15 mouse cellular contexts compared by ENCODE assay signal in genomic region chr2:14725437-14725836, GRCm38 (mm10).
"Had no signal": no experiment of that assay in that cellular context is flagged by ENCODE, and none has a peak within 500 bp of the region (broad histone marks: within the 10 kb centered on the region; RNA-seq: fewer than 3 reads in every experiment).

No protein-coding gene starts in this region.

- H3K36me3 ChIP-seq: neural tube, embryonic 15.5 days; stomach, embryonic 15.5 days had no signal

- H3K4me1 ChIP-seq: neural tube, embryonic 15.5 days; stomach, embryonic 15.5 days had no signal

- H3K4me2 ChIP-seq: neural tube, embryonic 15.5 days; stomach, embryonic 15.5 days had no signal

- DNase-seq: retina, postnatal 1 day; right cerebral cortex, adult 18-20 months; right cerebral cortex, postnatal 14 days; right cerebral cortex, postnatal 25 days; right cerebral cortex, postnatal 4 days; spleen, adult 18-20 months; thymus, adult 18-20 months; thymus, adult 2 months; thymus, postnatal 14 days; thymus, postnatal 25 days; thymus, postnatal 36 days; thymus, postnatal 4 days had no signal

- H3K27me3 ChIP-seq: neural tube, embryonic 15.5 days; stomach, embryonic 15.5 days had no signal

- H3K9ac ChIP-seq: neural tube, embryonic 15.5 days; stomach, embryonic 15.5 days had no signal

- H3K27ac ChIP-seq: neural tube, embryonic 15.5 days; stomach, embryonic 15.5 days; stomach, postnatal 0 days had no signal

- H3K4me3 ChIP-seq: neural tube, embryonic 15.5 days; stomach, embryonic 15.5 days had no signal

- H3K9me3 ChIP-seq: neural tube, embryonic 15.5 days; stomach, embryonic 15.5 days had no signal
